Mouse (Mus musculus): ENCODE results near the gene Cfc1. TPM values are rescaled to one million over a fixed set of nuclear protein-coding genes. Genes with fewer than 3 reads are reported as not detected.

Gene Cfc1
- polyA plus RNA-seq, 1 experiment = 0.08 TPM

- DNase-seq (ENCODE audit: low read depth) = no peak
- TF ChIP-seq POLR2A (IDR thresholded peaks at IDR 0.05; ENCODE audit: borderline replicate concordance, extremely low read depth, insufficient read depth, insufficient read length, poor library complexity, severe bottlenecking) = no peak
- no peak for TF ChIP-seq CTCF (IDR thresholded peaks at IDR 0.05; ENCODE audit: borderline replicate concordance, extremely low read depth, insufficient read depth, insufficient read length)
These were observed 32.7 kb downstream of the Cfc1 start for GRCm38 (mm10) chr1:34568120-34568519.

DNA sequence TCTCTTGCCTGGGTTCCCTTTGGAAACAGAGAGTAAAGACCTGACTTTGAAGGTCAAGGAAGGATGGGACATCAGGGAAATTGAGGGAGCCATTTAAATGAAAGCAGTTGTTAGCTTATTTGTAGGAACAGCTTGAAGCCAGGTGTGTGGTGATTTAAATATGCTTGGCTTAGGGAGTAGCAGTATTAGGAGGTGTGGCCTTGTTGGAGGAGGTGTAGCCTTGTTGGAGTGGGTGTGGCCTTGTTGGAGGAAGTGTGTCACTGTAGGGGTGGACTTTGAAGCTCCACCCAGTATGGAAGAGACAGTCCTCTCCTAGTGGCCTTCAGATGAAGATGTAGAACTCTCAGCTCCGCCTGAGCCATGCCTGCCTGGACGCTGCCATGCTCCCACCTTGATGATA lies 34.4 kb downstream of the Cfc1 start:
- DNase-seq (ENCODE audit: low read depth) = no peak
- TF ChIP-seq POLR2A (IDR thresholded peaks at IDR 0.05; ENCODE audit: borderline replicate concordance, extremely low read depth, insufficient read depth, insufficient read length, poor library complexity, severe bottlenecking) (no peak), CTCF (IDR thresholded peaks at IDR 0.05; ENCODE audit: borderline replicate concordance, extremely low read depth, insufficient read depth, insufficient read length) (no peak)

DNA sequence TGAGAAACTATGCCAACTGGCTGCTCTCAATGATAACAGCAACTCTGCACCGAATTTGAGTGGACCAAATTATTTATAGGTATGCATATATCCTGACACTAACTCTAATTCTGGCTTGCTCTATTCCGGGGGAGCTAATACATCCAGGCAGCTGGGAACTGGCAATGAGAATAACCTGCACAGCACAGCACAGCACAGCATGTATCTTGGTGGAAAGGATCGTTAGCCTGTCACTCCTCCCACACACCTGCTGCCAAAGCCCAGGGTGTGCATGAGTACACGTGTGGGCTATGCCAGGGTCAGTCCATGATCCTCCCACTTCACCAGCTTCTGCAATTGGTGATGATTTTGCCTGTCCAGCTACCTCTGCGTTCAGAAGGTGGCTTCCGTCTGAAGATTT lies 36.0 kb downstream of the Cfc1 start:
- TF ChIP-seq POLR2A (IDR thresholded peaks at IDR 0.05; ENCODE audit: borderline replicate concordance, extremely low read depth, insufficient read depth, insufficient read length, poor library complexity, severe bottlenecking) = no peak
- no peak for TF ChIP-seq CTCF (IDR thresholded peaks at IDR 0.05; ENCODE audit: borderline replicate concordance, extremely low read depth, insufficient read depth, insufficient read length)
- DNase-seq (ENCODE audit: low read depth) = peak; percentile 1

DNA sequence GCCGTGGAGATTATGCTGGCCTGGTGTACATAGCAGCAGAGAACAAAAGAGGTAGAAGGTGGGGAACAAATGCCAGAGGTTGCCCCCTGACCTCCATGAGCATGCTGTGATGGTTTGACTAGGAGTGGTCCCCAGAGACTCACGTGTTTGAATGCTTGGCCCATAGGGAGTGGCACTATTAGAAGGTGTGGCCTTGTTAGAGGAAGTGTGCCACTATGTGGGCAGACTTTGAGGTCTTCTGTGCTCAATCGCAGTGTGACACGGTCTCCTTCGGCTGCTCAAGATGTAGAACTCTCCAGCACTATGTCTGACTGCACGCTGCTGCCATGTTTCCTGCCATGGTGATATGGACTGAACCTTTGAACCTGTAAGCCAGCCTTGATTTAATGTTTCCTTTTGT lies 37.8 kb downstream of the Cfc1 start:
- DNase-seq (ENCODE audit: low read depth) = no peak
- TF ChIP-seq POLR2A (IDR thresholded peaks at IDR 0.05; ENCODE audit: borderline replicate concordance, extremely low read depth, insufficient read depth, insufficient read length, poor library complexity, severe bottlenecking) = no peak
- TF ChIP-seq CTCF (IDR thresholded peaks at IDR 0.05; ENCODE audit: borderline replicate concordance, extremely low read depth, insufficient read depth, insufficient read length) = no peak

DNA sequence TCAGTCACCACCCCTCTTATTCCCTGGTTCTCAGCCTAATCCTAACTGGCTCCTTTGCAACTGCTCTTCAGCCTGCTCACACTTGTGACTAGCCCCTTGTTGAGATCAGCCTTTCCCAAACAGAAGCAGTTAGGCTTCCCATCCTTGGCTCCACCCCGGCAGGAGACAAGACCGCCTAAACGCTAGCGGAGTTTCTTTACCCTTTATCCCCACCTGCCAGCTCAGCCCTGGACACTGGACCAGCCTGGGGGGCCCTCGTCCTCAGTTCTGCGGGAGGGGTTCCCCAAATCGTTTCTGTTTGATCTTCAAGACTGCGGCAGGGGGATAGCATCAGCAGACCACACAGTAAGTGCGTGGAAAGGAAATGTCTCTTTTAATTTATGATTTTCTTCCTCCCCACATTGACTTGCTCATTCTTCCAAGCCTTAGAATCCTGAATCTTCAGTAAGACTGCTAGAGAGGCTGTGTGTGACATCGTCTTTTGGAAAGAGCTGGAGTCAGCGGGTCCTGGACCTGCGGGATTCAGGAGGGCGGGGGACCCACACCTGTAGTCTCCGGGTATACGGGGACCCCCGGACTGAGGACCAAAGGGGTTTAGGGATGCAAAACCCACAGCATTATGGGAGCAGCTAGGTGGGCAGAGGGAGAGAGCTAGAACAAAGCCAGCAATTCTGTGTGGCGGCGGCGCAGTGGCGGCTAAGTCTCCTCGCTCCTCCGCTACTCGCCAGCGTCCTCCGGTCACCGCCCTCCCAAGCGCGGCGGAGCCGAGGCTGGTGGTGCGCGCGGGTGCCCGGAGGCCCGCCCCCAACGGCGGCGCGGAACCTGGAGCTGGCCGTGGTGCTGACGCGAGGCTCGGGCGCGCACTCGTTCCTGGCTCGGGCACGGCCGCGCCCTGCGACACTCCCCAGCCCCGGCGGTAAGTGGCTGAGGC lies 43.7 kb downstream of the Cfc1 start, which contains the start of gene Amer3:
TSS of gene Amer3 (plus strand) at position 807 of the 931 bp plus-strand sequence.
- TF ChIP-seq POLR2A (IDR thresholded peaks at IDR 0.05; ENCODE audit: borderline replicate concordance, extremely low read depth, insufficient read depth, insufficient read length, poor library complexity, severe bottlenecking) (peak; percentile 79), CTCF (IDR thresholded peaks at IDR 0.05; ENCODE audit: borderline replicate concordance, extremely low read depth, insufficient read depth, insufficient read length) (no peak)
- peak; percentile 92 for DNase-seq (ENCODE audit: low read depth)

DNA sequence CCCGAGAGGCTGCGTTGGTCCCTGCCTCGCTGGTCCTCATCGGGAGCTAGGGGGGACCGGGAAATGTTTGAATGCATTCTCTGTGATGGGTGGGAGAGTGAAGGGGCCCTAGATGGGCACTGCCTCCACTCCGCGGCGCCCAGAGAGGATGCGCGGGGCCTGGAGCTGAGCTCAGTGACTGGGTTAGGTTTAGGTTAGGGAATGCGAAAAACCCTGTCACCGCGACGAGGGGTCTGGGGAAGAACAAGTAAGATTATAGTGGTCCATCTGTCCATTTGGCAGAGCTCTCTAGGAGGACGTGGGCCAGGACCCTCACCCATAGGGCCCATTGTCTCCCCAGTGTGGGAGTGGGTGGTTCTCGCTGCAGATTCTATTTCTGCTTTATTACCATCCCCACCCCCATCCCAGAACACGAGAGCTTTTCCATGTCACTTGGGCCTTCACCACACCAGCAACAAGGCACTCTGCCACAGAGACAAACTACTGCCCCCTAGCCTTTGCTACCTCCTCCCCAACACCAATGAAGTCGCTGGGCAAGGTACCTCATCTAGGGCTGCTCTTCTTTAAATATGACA lies 44.4 kb downstream of the Cfc1 start:
- no peak for TF ChIP-seq CTCF (IDR thresholded peaks at IDR 0.05; ENCODE audit: borderline replicate concordance, extremely low read depth, insufficient read depth, insufficient read length)
- no peak for TF ChIP-seq POLR2A (IDR thresholded peaks at IDR 0.05; ENCODE audit: borderline replicate concordance, extremely low read depth, insufficient read depth, insufficient read length, poor library complexity, severe bottlenecking)
- peak; percentile 53 for DNase-seq (ENCODE audit: low read depth)

- TF ChIP-seq CTCF (IDR thresholded peaks at IDR 0.05; ENCODE audit: borderline replicate concordance, extremely low read depth, insufficient read depth, insufficient read length) (no peak), POLR2A (IDR thresholded peaks at IDR 0.05; ENCODE audit: borderline replicate concordance, extremely low read depth, insufficient read depth, insufficient read length, poor library complexity, severe bottlenecking) (no peak)
- no peak for DNase-seq (ENCODE audit: low read depth)
These were observed 46.8 kb downstream of the Cfc1 start for GRCm38 (mm10) chr1:34582218-34582617.

DNA sequence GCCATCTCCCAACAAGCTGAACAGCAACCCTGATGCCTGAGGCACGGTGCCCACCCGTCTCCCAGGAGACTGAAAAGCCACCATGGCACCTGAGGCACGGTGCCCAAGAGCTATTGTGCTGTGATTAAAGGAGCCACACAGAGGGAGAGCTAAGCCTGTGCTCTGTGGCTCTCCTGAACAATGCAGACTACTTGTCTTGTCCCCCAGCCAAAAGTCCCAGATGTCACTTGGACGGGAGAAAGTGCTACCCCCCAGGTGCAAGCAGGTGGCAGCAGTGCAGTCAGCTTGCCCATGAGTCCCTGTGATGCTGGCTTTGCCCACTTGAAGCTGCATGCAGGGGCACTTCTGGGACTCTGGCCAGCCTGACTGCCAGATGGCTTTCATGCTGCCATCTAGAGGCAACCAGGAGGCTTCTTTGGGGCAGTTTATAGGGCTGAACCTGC lies 48.4 kb downstream of the Cfc1 start:
- peak; percentile 96 for DNase-seq (ENCODE audit: low read depth)
- peak; percentile 46; the same call in 1 of the 2 replicates for TF ChIP-seq CTCF (IDR thresholded peaks at IDR 0.05; ENCODE audit: borderline replicate concordance, extremely low read depth, insufficient read depth, insufficient read length)
- TF ChIP-seq POLR2A (IDR thresholded peaks at IDR 0.05; ENCODE audit: borderline replicate concordance, extremely low read depth, insufficient read depth, insufficient read length, poor library complexity, severe bottlenecking) = no peak

- DNase-seq (ENCODE audit: low read depth) = peak; percentile 27
- TF ChIP-seq POLR2A (IDR thresholded peaks at IDR 0.05; ENCODE audit: borderline replicate concordance, extremely low read depth, insufficient read depth, insufficient read length, poor library complexity, severe bottlenecking) = no peak
- TF ChIP-seq CTCF (IDR thresholded peaks at IDR 0.05; ENCODE audit: borderline replicate concordance, extremely low read depth, insufficient read depth, insufficient read length) = no peak
These were observed 49.3 kb downstream of the Cfc1 start for GRCm38 (mm10) chr1:34584736-34585135.

GRCm38 (mm10) chr1:34587298-34588096 lies 52.0 kb downstream of the Cfc1 start:
- TF ChIP-seq POLR2A (IDR thresholded peaks at IDR 0.05; ENCODE audit: borderline replicate concordance, extremely low read depth, insufficient read depth, insufficient read length, poor library complexity, severe bottlenecking) (no peak), CTCF (IDR thresholded peaks at IDR 0.05; ENCODE audit: borderline replicate concordance, extremely low read depth, insufficient read depth, insufficient read length) (no peak)
- DNase-seq (ENCODE audit: low read depth) = no peak

Other genes with a start within 250 kb of the Cfc1 start
- gene Ccdc115, start 96.0 kb upstream of the Cfc1 start, polyA plus RNA-seq (2012; rRNA removed) = 50.3 and 59.4 TPM in 2 replicates
- 32.4 and 34.6 TPM in 2 replicates for gene Imp4, start 95.8 kb upstream of the Cfc1 start, polyA plus RNA-seq (2012; rRNA removed)
- gene Ptpn18, start 75.9 kb upstream of the Cfc1 start, polyA plus RNA-seq (2012; rRNA removed) = 12.3 and 12.6 TPM in 2 replicates
- not detected in 2 replicates for gene Prss39, start 37.2 kb upstream of the Cfc1 start, polyA plus RNA-seq (2012; rRNA removed)
- gene Prss40, start 25.3 kb downstream of the Cfc1 start, polyA plus RNA-seq (2012; rRNA removed) = not detected in 2 replicates
- 19.4 and 30.0 TPM in 2 replicates for gene Amer3, start 44.0 kb downstream of the Cfc1 start, polyA plus RNA-seq (2012; rRNA removed)

Measured in brain, embryonic 14.5 days (tissue).